Mouse (Mus musculus) skeletal muscle tissue, adult 2 months (tissue): ENCODE data around the gene Gm20489.

Experiments used
- DNase-seq: peaks from one replicate; pipeline ENCODE4 v3.0.0-alpha.2; 2012; ENCODE audit warnings: low read depth, low spot score

Gm20489 gene

GRCm38 (mm10) chrX:101260441-101261325 lies 8.1 kb downstream of the Gm20489 start:
- no peak for DNase-seq

- no peak for DNase-seq
These were observed 12.2 kb downstream of the Gm20489 start for GRCm38 (mm10) chrX:101256603-101257002.

- DNase-seq = no peak
These were observed 14.1 kb downstream of the Gm20489 start for GRCm38 (mm10) chrX:101254740-101255139.

GRCm38 (mm10) chrX:101253952-101254729 lies 14.7 kb downstream of the Gm20489 start, which contains the start of gene Foxo4:
Foxo4 (plus strand) TSS chrX:101254528.
- DNase-seq = peak; percentile 87

- DNase-seq = no peak
These were observed 23.8 kb downstream of the Gm20489 start for GRCm38 (mm10) chrX:101245011-101245410.

- DNase-seq = no peak
These were observed 46.0 kb downstream of the Gm20489 start for GRCm38 (mm10) chrX:101222796-101223162.

- peak; percentile 93 for DNase-seq
These were observed 46.7 kb downstream of the Gm20489 start, which contains the start of gene Snx12 for GRCm38 (mm10) chrX:101221834-101222795. Snx12 (minus strand) TSS chrX:101222563.
